Mouse (Mus musculus): ENCODE measurements at regions not wholly inside any gene's neighbourhood (a gene's known extent, or its start where the extent isn't known, plus 50 kb on each side); places are given as distances from the start of the nearest gene placed in this dataset.

DNA sequence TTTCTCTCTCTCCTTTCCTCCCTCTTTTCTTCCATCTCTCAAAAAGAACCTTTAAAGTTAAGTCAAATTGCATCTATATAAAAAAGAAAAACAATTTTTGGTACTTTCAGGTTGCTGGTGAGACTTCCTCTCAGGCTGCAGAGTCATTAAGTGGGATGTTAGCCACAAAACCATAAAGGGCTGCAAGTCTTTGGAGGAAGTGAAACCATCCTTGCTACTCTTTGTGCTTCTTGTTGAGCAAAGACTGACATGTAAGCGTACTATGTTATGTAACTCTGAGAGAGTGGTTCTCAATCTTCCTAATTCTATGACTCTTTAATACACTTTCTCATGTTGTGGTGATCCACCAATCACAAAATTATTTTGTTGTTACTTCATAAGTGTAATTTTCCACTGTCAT is 267.5 kb downstream of the Nr2f2 start:
- no peak for TF ChIP-seq GATA4 (IDR thresholded peaks at IDR 0.05; ENCODE audit: insufficient replicate concordance, low read length)

DNA sequence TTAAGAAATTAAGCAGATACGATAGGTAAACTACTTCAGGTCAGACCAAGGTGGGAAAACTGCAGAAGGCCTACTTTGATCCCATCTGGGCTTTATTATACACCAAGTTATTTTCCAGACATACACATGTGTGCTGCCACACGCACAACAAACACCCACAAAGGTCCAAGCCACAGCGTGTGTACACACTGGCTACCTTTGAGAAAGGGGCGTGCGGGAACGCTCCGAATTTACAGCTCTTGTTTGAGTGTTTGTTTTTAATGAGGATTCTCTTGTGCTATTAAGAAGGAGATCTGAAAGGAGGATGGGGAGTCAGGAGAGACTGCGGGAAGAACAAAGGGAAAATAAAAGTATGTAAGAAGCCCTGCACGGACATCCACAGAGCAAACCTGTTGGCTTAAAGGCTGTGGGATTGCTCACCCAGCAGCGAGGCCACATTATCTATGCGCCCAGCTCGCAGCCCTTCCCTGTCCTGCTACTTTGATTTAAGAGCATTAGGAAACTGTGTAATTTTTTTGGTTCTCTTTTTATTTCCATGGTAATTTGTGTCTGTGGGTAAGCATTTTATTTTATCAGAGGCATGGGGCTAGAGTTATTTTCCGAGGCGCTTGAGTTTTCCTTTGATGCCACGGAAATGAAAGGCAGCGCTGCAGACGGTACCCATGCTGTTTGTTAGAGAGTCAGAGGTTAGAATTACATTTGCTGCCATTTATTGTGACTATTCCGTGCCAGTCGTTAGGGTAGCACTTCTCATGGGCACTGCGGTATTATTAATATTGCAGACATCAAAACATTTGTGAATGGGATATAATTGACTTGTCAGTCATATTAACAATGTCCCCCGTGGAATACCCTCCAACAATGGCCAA is 272.4 kb downstream of the Nr2f2 start:
- no peak for TF ChIP-seq GATA4 (IDR thresholded peaks at IDR 0.05; ENCODE audit: insufficient replicate concordance, low read length)

- no peak for TF ChIP-seq GATA4 (IDR thresholded peaks at IDR 0.05; ENCODE audit: insufficient replicate concordance, low read length)
Observed at GRCm38 (mm10) chr7:70092089-70092488, 274.4 kb downstream of the Nr2f2 start.

DNA sequence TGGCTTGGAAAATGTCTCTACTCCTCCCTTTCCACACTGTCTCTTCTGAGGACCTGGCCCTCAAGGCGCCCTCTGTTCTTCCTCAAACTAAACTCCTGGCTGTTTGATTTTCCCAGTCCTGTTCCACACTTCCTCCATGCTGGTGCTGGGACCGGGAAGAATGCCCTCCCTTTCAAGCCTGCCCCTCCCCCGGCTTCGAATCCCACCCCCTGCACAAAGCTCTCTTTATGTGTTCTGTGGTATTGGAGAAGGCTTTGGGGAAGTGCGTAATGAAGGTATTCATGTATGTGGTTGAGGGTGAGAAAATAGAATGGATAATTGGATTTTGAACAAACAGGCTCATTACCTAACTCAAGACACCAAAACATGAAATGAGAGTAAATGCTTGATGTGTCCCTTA is 277.4 kb downstream of the Nr2f2 start:
- no peak for TF ChIP-seq GATA4 (IDR thresholded peaks at IDR 0.05; ENCODE audit: insufficient replicate concordance, low read length)

DNA sequence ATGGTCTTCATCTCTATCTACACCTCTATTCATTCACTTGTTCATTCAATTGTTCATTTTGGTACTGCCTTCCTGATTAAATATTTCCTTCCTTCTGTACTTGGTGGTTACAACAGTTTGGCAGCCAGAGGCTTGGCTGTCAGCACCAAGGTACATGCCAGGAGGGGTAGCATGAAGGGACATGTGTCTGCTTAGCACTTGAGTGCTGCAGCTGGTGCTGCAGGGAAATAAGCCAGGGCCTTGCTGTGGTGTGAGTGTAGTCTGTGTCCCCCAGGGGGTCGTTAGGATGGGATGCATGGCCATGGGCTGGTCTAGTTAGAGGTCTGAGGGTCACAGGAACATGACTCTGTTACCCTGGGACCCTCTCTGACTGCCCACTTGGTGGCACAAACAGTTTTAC is 296.9 kb downstream of the Nr2f2 start:
- TF ChIP-seq GATA4 (IDR thresholded peaks at IDR 0.05; ENCODE audit: insufficient replicate concordance, low read length): no peak

GRCm38 (mm10) chr7:70067828-70068719 is 298.5 kb downstream of the Nr2f2 start:
- no peak for TF ChIP-seq GATA4 (IDR thresholded peaks at IDR 0.05; ENCODE audit: insufficient replicate concordance, low read length)

- TF ChIP-seq GATA4 (IDR thresholded peaks at IDR 0.05; ENCODE audit: insufficient replicate concordance, low read length): no peak
Observed at GRCm38 (mm10) chr7:70067071-70067470, 299.5 kb downstream of the Nr2f2 start.

GRCm38 (mm10) chr7:70066448-70066847 is 300.1 kb downstream of the Nr2f2 start:
- no peak for TF ChIP-seq GATA4 (IDR thresholded peaks at IDR 0.05; ENCODE audit: insufficient replicate concordance, low read length)

- no peak for TF ChIP-seq GATA4 (IDR thresholded peaks at IDR 0.05; ENCODE audit: insufficient replicate concordance, low read length)
Observed at GRCm38 (mm10) chr7:70065471-70066130, 300.9 kb downstream of the Nr2f2 start.

DNA sequence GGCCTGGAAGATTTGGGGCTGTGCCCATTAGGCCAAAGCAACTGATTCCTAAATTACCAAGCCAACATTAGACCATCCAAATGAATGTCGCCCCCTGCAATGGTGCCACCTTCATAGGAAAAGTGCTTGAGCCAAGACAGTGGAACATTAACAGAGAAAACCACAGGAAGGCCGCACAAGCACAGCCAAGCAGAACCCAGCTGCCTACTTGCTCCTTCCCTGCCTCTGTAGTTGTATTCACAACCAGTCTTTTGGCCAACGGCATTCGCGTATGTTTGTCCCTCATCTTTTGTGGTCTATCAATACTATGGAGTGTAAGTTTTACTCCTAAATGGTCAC is 319.2 kb downstream of the Nr2f2 start:
- TF ChIP-seq GATA4 (IDR thresholded peaks at IDR 0.05; ENCODE audit: insufficient replicate concordance, low read length): no peak

DNA sequence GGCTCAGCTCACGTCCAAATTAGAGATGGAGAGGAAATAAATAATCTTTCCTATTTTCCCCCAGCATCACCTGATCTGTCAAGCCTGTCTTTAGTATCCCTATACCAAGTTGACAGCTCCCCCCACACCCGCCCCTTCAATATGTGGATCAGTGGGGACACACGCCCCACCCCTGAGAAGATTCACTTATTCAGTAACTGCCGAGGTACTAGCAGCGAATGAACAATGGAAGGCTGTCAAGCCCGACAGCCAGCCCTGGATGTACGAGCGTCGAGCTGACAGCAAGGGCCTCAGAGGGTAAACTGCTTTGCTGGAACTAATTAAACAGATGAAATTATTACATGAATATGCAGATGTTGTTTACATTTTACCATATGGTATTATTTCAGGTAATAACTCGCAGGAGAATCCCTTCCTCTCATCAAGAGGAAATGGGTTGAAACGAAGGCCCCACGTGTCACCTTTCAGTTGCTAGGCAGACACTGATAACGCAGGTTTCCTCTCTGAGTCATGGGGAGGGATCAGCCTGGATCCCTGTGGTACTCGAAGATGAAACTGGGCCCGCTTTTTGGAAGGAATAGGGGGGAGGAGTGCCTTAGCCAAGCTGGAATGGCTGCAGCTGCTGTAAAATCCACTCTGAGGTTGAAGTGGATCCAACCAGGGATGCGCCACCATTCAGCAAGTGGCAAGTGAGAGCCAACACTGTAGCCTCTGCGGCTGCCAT is 319.7 kb downstream of the Nr2f2 start:
- no peak for TF ChIP-seq GATA4 (IDR thresholded peaks at IDR 0.05; ENCODE audit: insufficient replicate concordance, low read length)

GRCm38 (mm10) chr7:70037011-70037410 is 329.5 kb downstream of the Nr2f2 start:
- no peak for TF ChIP-seq GATA4 (IDR thresholded peaks at IDR 0.05; ENCODE audit: insufficient replicate concordance, low read length)

GRCm38 (mm10) chr7:70032857-70033256 is 333.7 kb downstream of the Nr2f2 start:
- no peak for TF ChIP-seq GATA4 (IDR thresholded peaks at IDR 0.05; ENCODE audit: insufficient replicate concordance, low read length)

DNA sequence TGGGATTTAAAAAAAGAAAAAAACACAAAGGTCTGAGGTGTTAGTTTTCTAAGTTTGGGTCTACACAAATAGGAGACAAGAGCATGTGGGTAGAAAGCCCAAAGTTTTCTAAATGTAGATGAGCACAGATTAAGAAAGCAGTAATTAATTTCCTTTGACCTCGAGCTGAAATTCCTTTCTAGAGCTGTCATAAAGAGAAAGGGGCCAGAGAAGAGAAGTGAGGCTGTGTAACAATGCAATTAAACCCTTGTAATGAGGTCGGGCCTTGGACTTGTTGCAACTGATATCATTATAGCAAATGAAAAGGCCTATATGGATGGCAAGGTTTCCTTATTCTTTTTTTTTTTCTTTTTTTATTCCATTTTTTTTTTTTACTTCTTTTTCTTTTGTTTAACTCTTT is 337.2 kb downstream of the Nr2f2 start:
- no peak for TF ChIP-seq GATA4 (IDR thresholded peaks at IDR 0.05; ENCODE audit: insufficient replicate concordance, low read length)

DNA sequence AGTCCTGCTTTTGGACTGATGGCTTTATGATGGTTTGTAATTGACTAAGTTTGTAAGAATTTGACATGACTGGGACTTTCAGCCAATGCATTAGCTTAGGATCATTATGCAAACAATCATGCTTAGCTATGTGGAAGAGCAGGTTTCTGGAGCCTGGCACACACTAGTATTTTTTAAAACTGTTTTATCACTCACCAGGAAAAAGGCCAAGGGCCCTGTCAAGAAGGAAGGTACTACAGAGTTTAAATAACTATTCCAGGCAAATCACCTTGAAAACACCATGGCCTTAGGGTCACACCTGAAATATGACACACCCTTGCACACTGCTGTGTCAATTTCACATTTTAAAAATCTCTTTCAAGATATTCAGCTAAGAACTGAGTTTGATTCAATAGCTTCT is 341.0 kb downstream of the Nr2f2 start:
- TF ChIP-seq GATA4 (IDR thresholded peaks at IDR 0.05; ENCODE audit: insufficient replicate concordance, low read length): no peak

All from liver, adult (tissue).